Mouse (Mus musculus): ENCODE data around the gene Clca3b.
"Not testable (repeated sequence)": the region's sequence is repeated elsewhere in the genome, so short reads cannot be mapped to it uniquely, and the experiment has no call there.

The Clca3b gene

DNA sequence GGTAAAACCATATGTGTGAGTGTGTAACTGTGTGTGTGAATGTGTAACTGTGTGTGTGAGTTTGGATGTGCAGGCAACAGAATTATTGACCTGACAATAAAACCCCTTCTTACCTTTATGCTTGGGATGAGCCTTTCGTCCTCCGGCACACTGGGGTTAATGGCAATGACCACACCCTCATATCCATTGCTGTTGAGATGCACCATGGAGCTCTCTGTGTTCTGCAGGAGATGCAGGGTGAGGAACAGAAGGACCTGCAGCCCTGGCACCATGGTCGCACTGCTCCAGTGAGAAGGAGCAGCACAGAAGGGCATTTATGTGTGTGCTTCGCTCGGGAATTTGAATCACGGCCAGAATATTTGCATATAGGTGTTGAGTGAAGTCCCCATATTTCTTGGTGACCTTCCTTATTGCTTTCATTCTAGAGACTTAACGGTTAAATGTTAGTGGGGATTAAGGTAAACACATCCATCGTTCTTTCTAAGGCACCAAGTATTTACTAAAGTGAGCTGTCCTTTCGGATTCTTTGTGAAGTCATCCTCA, at the start of gene Clca3b:
Gene Clca3b (minus strand): TSS at position 344 of the 543 bp plus-strand sequence.
- not testable (repeated sequence) for DNase-seq

DNA sequence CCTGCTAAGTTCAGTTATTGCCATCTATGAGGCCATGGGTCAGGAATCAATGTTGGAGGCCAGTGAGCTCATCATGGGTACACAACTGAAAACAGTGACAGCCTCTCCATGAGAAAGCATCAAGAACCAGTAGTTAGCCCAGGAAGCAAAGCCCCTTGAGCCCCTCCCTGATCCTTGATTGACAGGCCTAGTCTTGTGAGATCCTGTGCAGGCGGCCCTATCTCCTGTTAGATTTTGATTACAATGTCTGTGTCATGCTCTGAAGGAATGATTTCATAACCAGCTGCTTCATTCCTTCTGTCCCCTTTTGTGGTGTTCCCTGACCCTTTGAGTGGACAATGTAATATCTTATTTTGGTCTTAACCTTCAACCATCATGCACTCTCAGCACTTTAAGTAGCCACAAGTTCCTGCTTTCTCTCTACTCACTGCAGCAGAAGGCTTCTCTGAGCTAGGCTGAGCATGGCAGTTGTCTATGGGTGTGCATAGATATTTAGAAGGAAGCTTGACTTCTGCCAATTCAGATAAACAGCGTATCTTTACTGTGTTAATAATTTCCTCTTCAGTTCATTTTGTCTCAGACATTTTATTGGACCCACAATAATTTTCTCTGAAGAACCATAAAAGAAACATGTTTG, 48.0 kb upstream of the Clca3b start:
- DNase-seq = no peak

DNA sequence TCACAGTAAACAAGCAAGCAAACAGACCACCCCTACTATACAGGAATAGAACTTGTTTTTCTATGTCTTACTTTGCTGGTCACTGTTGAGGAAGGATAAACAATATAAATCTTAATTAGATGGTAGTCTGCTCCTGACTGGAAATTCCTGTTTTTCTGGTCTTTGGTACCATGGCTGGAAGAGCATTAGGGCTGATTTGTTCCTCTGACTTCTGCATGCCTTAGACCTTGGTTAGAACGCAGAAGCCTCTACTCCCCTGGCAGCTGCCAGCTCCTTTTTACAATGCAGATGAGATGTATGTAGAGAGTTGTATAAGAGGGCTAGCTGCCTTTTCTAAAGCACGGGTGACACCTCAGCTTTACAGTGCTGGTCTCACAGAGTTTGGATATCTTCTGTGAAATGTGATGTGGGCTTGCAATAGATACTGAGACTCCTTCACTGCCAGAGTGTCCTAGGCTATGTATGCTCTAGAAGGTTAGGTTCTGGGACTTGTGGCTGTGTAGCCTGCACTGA, 41.1 kb upstream of the Clca3b start:
- DNase-seq = no peak

DNA sequence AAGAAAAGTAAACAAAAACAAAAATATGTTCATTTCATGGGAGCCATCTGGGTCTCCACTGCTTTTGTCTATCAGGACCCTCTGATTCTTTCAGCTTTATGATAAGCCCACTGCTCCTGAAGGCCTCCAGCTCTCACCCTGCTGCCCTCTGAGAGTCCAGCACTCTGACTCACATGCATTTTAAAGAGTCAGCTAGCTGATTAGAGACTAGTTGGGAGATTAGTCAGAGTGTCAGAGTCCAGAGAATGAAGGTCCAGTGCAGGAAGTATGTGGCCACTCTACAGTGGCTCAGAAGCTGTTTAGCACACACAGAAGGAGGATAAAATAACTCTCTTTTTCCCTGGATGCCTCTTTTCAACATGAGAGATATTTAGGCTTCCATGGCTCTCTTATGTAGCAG, 37.8 kb upstream of the Clca3b start:
- no peak for DNase-seq

DNA sequence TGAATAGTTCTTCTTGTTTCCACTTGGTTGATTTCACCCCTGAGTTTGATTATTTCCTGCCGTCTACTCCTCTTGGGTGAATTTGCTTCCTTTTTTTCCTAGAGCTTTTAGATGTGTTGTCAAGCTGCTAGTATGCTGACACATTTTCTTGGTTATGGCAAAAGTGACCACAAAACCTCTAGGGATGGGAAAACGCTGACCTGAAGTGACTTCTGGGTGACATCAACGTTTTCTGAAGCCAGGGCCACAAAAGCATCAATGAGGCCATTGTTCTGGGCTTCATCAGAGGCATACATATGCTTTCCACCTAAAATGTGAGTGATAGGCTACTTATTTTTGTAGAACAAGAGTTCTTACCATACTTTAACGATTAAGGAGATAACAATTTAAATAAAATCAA, 22.9 kb upstream of the Clca3b start:
- not testable (repeated sequence) for DNase-seq

DNA sequence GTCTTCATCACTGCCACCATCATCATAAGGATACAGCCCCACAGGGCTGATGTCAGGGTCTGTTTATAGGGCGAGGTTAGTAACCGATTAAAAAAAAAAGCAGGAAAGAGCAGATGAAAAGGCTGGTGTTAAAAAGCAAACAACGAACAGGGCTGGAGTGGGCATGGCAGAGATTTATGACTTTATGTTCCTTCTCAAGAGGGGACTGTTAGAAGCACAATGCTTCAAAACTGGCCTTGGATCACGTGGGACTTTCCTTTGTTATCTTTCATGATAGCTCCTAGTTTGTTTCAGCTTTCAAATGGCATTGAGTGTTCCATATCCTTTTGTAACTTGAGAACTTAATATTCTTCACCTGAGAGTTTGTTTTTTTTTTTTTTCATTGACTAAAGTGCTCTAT, 427 bp upstream of the Clca3b start:
- no peak for DNase-seq

DNA sequence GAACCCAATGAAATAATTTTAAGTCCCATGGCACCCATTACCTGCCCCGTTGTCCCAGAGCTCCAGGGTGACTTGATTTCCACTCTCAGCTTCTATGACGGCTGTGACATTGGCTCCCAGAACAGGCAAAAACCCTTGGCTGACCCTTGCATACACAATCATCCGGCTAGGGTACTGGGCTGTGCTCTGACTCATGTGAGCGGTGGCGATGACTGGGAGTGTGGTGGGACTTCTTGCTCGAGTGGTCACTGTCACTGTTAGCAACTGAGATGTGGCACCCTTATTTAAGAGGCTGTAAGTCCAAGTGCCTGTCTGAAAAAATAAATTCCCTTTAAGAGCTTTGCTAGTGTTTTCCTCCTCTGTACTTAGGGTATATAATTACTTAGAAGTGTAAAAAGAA, 21.9 kb downstream of the Clca3b start:
- no peak for DNase-seq

DNA sequence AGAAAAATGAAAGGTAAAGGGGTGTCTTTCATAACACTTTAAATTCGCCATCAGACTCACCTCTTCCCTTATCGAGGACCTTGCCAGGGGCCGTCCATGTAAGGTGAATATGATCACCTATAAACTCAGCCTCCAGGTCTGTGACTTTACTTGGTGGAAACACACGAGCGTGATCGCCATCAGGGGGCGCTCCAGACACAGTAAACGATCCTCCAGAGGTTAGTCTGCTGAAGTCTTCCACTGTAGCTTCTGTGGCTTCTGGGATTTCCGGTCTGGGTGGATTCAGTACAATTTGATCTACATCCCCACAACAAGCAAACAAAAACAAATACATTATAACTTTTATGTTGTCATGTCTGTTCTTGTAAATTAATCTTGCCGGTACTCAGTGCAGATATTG, 24.0 kb downstream of the Clca3b start:
- peak; percentile 94 for DNase-seq

DNA sequence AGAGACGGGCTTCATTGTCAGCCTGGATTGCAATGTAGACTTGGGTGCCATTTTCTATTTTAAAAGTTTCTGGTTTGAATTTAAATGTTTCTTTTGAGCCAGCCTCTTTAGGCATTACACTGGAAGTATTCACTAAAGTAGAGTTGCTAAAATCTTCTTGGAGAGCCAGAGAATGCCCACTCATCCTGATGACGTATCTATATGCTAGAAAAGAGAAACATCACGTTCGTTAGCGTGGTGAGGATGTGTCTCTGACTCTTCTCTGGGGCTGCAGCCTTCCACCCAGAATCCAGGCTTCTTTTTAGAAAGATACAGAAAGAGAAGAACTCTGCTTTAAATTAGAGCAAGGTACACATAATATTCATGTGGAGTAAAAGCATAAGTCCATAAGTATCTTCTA, 25.8 kb downstream of the Clca3b start:
- DNase-seq = no peak

DNA sequence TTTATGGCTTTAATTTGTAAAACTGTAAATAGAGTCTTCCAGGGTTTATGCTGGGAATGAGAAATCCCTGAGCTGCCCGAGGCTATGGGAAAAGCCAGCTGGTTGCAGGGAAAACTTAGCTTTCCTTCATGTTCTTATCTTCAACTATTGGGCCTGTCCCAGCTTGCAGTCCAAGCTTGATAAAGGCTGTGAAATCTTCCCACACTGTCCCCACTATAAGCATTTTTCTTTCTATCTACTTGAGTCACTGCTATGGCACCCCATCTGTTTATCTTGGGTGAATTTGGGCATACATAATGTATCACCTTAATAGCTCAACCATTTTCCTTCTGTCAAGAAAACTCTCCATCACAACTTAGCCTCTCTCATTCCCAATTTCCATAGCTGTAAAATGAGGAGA, 28.5 kb downstream of the Clca3b start:
- no peak for DNase-seq

DNA sequence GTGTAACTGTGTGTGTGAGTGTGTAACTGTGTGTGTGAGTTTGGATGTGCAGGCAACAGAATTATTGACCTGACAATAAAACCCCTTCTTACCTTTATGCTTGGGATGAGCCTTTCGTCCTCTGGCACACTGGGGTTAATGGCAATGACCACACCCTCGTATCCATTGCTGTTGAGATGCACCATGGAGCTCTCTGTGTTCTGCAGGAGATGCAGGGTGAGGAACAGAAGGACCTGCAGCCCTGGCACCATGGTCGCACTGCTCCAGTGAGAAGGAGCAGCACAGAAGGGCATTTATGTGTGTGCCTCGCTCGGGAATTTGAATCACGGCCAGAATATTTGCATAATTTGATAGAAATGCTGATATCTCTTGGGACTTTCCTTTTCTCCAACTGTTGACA, 29.9 kb downstream of the Clca3b start, which contains the start of gene Clca3a2:
Gene Clca3a2 (minus strand): TSS at position 276 of the 400 bp plus-strand sequence.
- not testable (repeated sequence) for DNase-seq

DNA sequence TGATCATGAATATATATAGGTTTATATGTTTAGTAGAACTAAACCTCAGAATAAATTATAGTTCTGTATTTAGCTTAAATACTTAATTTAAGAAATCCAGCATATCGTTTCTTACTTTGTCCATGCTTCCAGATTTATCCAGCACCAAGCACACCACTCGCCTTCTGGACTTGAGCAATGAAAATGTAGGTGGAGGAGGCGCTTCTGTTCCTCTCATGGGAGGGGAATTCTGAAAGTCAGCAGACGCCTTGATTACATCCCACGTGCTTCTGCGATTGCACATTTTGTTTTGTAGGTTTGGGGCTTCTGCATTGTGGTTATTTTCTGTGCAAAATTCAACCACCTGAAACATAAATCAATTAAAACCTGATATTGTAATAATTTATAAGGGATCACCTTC, 35.8 kb downstream of the Clca3b start:
- DNase-seq = not testable (repeated sequence)

DNA sequence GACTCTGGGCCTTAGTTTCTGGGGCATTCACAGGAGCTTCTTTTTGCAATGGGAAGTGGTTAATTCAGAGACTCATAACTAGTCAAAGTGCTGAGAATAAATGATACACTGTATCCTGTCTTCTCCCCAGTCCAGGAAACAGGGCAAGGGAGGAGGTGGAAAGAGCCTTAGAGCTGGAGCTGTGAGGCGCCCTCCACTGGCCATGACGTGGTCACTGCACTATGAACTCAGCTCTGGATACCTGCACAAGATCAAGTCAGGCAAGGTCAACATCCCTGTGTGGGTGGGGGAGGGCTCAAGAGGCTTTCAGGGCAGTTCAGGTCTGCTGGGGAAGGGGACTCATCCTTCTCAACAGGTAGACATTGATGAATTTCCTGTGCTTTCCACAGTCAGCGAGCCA, 37.3 kb downstream of the Clca3b start:
- no peak for DNase-seq

DNA sequence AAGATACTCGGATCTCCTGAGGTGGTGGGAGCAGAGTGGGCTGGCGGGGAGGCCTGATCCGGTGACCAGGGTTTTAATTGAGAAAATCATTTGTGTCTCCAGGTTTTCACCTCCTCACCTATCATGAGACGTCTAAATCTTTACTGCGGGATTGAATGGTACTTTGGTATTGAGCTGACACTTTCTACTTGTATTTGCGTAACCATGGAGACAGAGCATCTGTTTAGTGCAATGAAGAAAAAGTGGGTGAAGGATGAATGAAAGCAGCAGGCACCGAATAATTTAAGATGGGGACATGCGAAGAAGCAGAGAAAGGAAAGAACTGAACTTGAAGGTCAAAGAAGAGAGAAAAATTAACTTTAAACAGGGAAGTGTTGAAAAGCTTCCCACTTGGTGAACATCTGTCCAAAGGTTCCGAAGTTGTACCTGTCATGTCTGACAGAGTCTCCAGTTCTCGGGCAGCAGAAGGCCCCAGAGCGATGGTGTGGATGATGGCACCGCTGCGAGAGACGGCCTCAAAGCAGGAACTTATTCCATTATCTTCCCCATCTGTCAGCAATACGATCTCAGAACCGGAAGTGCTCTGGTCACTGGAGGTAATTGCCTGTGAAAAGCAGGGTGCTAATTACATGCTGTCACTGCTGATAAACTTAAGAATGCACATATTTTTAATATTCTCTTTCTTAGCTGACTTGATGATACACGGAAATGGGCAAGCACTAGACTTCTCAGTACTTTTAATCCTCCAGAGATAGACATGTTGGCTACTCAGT, 40.8 kb downstream of the Clca3b start:
- DNase-seq = not testable (repeated sequence)

DNA sequence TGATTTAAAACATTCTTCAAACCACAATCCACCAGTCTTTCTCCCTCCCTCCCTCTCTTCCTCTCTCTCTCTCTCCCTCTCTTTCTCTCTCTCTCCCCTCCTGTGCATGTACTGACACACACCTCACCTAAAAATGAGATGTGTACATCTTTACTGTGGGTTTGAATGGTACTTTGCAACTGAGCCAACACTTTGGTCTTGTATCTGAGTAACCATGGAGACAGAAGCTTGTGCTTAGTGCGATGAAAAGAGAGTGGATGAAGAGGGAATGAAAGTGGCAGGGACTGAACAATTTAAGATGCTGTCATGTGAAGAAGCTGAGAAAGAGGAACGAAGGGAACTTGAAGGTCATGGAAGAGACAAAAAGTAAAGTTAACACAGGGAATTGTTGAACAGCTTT, 42.5 kb downstream of the Clca3b start:
- not testable (repeated sequence) for DNase-seq

DNA sequence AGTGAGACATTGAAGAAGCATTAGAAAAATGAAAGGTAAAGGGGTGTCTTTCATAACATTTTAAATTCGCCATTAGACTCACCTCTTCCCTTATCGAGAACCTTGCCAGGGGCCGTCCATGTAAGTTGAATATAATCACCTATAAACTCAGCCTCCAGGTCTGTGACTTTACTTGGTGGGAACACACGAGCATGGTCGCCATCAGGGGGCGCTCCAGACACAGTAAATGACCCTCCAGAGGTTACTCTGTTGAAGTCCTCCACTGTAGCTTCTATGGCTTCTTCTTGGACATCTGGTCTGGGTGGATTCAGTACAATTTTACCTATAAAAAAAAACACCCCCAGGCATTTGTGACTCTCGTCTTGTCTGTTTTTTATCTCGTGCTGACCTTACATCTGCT, 47.3 kb downstream of the Clca3b start:
- peak; percentile 17 for DNase-seq

DNA sequence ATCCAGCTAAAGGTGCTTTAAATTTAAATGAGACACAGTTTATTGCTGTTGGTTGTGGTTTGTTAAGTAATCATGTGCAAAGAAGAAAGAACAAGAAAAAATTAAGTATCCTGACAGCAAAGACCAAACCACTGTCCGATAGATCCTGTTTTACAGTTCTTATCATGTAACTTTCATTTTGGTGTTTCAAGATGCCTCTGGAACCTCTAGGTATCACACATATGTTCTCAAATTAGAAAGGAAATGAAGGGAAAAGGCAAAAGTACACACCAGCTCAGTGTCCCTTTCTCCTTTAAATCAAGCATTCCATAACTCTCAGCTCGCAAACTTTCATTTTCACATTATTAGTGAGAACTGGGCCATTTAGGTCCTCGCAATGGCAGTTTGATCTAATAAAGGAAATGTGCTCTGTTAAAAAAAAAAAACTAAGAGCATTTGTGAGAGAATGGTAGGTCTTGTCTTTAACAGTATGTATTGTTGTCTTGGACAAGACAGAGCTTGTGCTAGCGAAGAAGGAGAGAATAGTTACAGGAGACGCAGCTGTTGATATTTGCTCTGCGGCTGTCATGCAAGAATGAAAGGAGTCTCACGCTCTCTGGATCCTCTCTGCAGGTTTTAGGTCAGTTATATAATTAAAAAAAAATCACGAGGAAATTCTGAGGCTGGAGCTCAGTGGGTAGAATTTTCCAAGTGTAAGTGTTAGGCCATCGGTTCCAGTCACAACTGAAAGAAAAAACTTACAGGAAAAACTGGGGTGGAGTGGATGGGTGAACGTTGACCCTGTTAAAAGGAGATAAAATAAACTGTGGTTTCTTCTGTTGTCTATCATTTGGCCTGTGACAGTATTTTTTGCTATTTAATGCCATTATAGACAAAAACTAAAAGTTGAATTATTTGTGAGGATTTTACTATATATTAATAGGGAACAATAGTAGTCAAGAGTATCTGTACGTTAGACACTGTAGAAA, 63.7 kb downstream of the Clca3b start:
- DNase-seq = no peak

All from right cerebral cortex, postnatal 4 days (tissue).